Comparison of ENCODE assay signal across 43 mouse cellular contexts in genomic region chr11:67733726-67734125, GRCm38 (mm10). TPM values are rescaled to one million over a fixed set of nuclear protein-coding genes. Genes with fewer than 3 reads are reported as not detected.
"Had no signal": no experiment of that assay in that cellular context is flagged by ENCODE, and none has a peak within 500 bp of the region (broad histone marks: within the 10 kb centered on the region; RNA-seq: fewer than 3 reads in every experiment).

No protein-coding gene starts in this region.

- H3K9me3 ChIP-seq: heart, embryonic 10.5 days; heart, embryonic 12.5 days; hindbrain, embryonic 13.5 days; hindbrain, embryonic 15.5 days; kidney, embryonic 15.5 days; limb, embryonic 13.5 days; limb, embryonic 15.5 days; liver, embryonic 12.5 days had no signal

- DNase-seq: gastrocnemius, adult 2 months; gastrocnemius, postnatal 10 days; gastrocnemius, postnatal 25 days; heart, adult 18-20 months; heart, postnatal 10 days; kidney, adult 11 months; kidney, adult 2 months; kidney, adult 9 months; kidney, postnatal 14 days; kidney, postnatal 36 days; layer of hippocampus, adult 9-11 months; layer of hippocampus, postnatal 36 days had no signal

- H3K27ac ChIP-seq: gastrocnemius, adult 2 months; heart, embryonic 10.5 days; hindbrain, embryonic 13.5 days; hindbrain, embryonic 15.5 days; hindbrain, postnatal 0 days; kidney, embryonic 15.5 days; kidney, postnatal 0 days; limb, embryonic 13.5 days; limb, embryonic 15.5 days; liver, embryonic 12.5 days; liver, embryonic 14.5 days had no signal

- H3K36me3 ChIP-seq: heart, embryonic 10.5 days; heart, embryonic 12.5 days; hindbrain, embryonic 13.5 days; hindbrain, embryonic 15.5 days; kidney, embryonic 15.5 days; limb, embryonic 13.5 days; limb, embryonic 15.5 days; liver, embryonic 12.5 days had no signal

- H3K4me2 ChIP-seq: heart, embryonic 12.5 days; hindbrain, embryonic 13.5 days; hindbrain, embryonic 15.5 days; kidney, embryonic 15.5 days; limb, embryonic 13.5 days; limb, embryonic 15.5 days; liver, embryonic 12.5 days had no signal

- H3K4me1 ChIP-seq: heart, embryonic 10.5 days; heart, embryonic 12.5 days; hindbrain, embryonic 13.5 days; hindbrain, embryonic 15.5 days; kidney, embryonic 15.5 days; limb, embryonic 13.5 days; limb, embryonic 15.5 days; liver, embryonic 12.5 days had no signal

- H3K9ac ChIP-seq: heart, embryonic 12.5 days; hindbrain, embryonic 13.5 days; hindbrain, embryonic 15.5 days; kidney, embryonic 15.5 days; limb, embryonic 13.5 days; limb, embryonic 15.5 days; liver, embryonic 12.5 days; liver, embryonic 14.5 days had no signal

- ATAC-seq: hindbrain, postnatal 0 days; intestine, embryonic 16.5 days; liver, embryonic 12.5 days had no signal

- H3K27me3 ChIP-seq: heart, embryonic 12.5 days; hindbrain, embryonic 13.5 days; hindbrain, embryonic 15.5 days; kidney, embryonic 15.5 days; limb, embryonic 13.5 days; limb, embryonic 15.5 days; liver, embryonic 12.5 days had no signal

- H3K4me3 ChIP-seq: gastrocnemius, adult 2 months; heart, embryonic 10.5 days; heart, embryonic 12.5 days; hindbrain, embryonic 13.5 days; hindbrain, embryonic 15.5 days; kidney, embryonic 15.5 days; limb, embryonic 13.5 days; limb, embryonic 15.5 days; liver, embryonic 12.5 days had no signal

RNA-seq across cellular contexts. Expression of gene Glp2r, which starts 37.2 kb away (rescaled TPM):
- total RNA-seq: granulocyte monocyte progenitor cell, adult 5-6 weeks; heart, adult 18-20 months; heart, adult 8-10 months; heart, postnatal 10 days; heart, postnatal 25 days; hematopoietic stem cell, adult 5-6 weeks; hindbrain, postnatal 0 days had no signal
- polyA plus RNA-seq: heart, embryonic 12.5 days; heart, embryonic 14.5 days; hindbrain, embryonic 11.5 days; hindbrain, embryonic 13.5 days; kidney, adult 2 months; kidney, postnatal 0 days; liver, adult 2 months had no signal

RNA-seq across cellular contexts. Expression of gene Rcvrn, which starts 38.6 kb away (rescaled TPM):
- total RNA-seq: gastrocnemius, adult 2 months; gastrocnemius, postnatal 10 days; granulocyte monocyte progenitor cell, adult 5-6 weeks; heart, adult 18-20 months; heart, adult 8-10 months; heart, postnatal 10 days; hematopoietic stem cell, adult 5-6 weeks; hindbrain, postnatal 0 days; liver, adult 2 months had no signal
- polyA plus RNA-seq: heart, embryonic 10.5 days; heart, embryonic 12.5 days; heart, embryonic 14.5 days; heart, embryonic 16.5 days; hindbrain, embryonic 11.5 days; hindbrain, embryonic 13.5 days; hindbrain, embryonic 15.5 days; hindbrain, postnatal 0 days; intestine, embryonic 14.5 days; intestine, embryonic 16.5 days; kidney, embryonic 15.5 days; kidney, postnatal 0 days; large intestine, adult 2 months; limb, embryonic 11.5 days; limb, embryonic 13.5 days; limb, embryonic 15.5 days; liver, adult 2 months; liver, embryonic 12.5 days; liver, embryonic 14.5 days; liver, embryonic 16.5 days had no signal

RNA-seq across cellular contexts. Expression of gene Gsg1l2, which starts 40.7 kb away (rescaled TPM):
- total RNA-seq: gastrocnemius, adult 2 months; gastrocnemius, postnatal 10 days; gastrocnemius, postnatal 25 days; gastrocnemius, postnatal 4 days; granulocyte monocyte progenitor cell, adult 5-6 weeks; heart, adult 18-20 months; heart, adult 8-10 months; heart, postnatal 10 days; heart, postnatal 25 days; hematopoietic stem cell, adult 5-6 weeks; hindbrain, postnatal 0 days; layer of hippocampus, adult 18-20 months; layer of hippocampus, adult 8-10 months; layer of hippocampus, postnatal 14 days; layer of hippocampus, postnatal 36 days; left cerebral cortex, adult 18-20 months; left cerebral cortex, postnatal 14 days; left cerebral cortex, postnatal 36 days; liver, adult 2 months had no signal
- polyA plus RNA-seq: heart, embryonic 10.5 days; heart, embryonic 12.5 days; heart, embryonic 14.5 days; heart, embryonic 16.5 days; hindbrain, embryonic 11.5 days; hindbrain, embryonic 13.5 days; hindbrain, embryonic 15.5 days; hindbrain, postnatal 0 days; kidney, adult 2 months; kidney, embryonic 15.5 days; kidney, postnatal 0 days; limb, embryonic 11.5 days; limb, embryonic 13.5 days; limb, embryonic 15.5 days; liver, adult 2 months; liver, embryonic 12.5 days; liver, embryonic 14.5 days; liver, embryonic 16.5 days had no signal
